Mouse (Mus musculus) ES-E14 (cell line): Measurements from ENCODE around the gene Fgf7. TPM values are rescaled to one million over a fixed set of nuclear protein-coding genes. Genes with fewer than 3 reads are reported as not detected.

Source experiments
- DNase-seq: peaks from one replicate; pipeline ENCODE4 v3.0.0-alpha.2; 2013; ENCODE audit warnings: low read depth, low spot score
- H3K27ac ChIP-seq: 2 replicates; pipeline ENCODE4 v1.5.1; 2012; ENCODE audit warnings: low read depth, mild to moderate bottlenecking, low read length, moderate library complexity, mixed read lengths; ENCODE audit not compliant: poor library complexity, insufficient read depth, severe bottlenecking
- H3K36me3 ChIP-seq: 2 replicates; pipeline ENCODE4 v1.6.1; 2012; ENCODE audit warnings: mild to moderate bottlenecking, low read length, moderate library complexity, mixed read lengths; ENCODE audit not compliant: control insufficient read depth, poor library complexity, insufficient read depth, severe bottlenecking
- H3K4me1 ChIP-seq, 2 experiments: fragments of 150-350 bp in 1 of 2; sonication (generic) in 1 of 2; 2 replicates each; pipeline ENCODE4 v1.6.1; 2012; ENCODE audit warnings: low read length in 2 of 2, mild to moderate bottlenecking in 1 of 2, mixed read lengths in 1 of 2; ENCODE audit not compliant: control insufficient read depth in 2 of 2, insufficient read depth in 2 of 2, poor library complexity in 1 of 2
- H3K4me3 ChIP-seq, 2 experiments: fragments of 150-350 bp in 1 of 2; sonication (generic) in 1 of 2; 2 replicates each; pipeline ENCODE4 v1.5.1; 2012; ENCODE audit warnings: low read length in 2 of 2, low read depth in 1 of 2, mild to moderate bottlenecking in 1 of 2, mixed read lengths in 1 of 2; ENCODE audit not compliant: insufficient read depth in 1 of 2, poor library complexity in 1 of 2, severe bottlenecking in 1 of 2
- H3K9ac ChIP-seq: 2 replicates; pipeline ENCODE4 v1.6.1; 2012; ENCODE audit warnings: low read depth, mild to moderate bottlenecking, low read length, mixed read lengths; ENCODE audit not compliant: poor library complexity, insufficient read depth, severe bottlenecking
- H3K9me3 ChIP-seq: fragments of 150-350 bp; sonication (generic); 2 replicates; pipeline ENCODE4 v1.6.1; 2012; ENCODE audit warnings: low read depth, mild to moderate bottlenecking, low read length; ENCODE audit not compliant: control insufficient read depth, insufficient read depth
- CHD2 ChIP-seq: IDR thresholded peaks from 2 replicates; pipeline ENCODE4 v1.6.1; 2014; ENCODE audit warnings: mild to moderate bottlenecking, low read depth, low read length, inconsistent platforms
- HCFC1 ChIP-seq: IDR thresholded peaks from 2 replicates; pipeline ENCODE4 v1.6.1; 2012; ENCODE audit warnings: low read length, inconsistent platforms, borderline replicate concordance; ENCODE audit not compliant: insufficient read depth
- MAFK ChIP-seq: IDR thresholded peaks from 2 replicates; pipeline ENCODE4 v1.6.1; 2014; ENCODE audit warnings: mild to moderate bottlenecking, low read depth, low read length, inconsistent platforms; ENCODE audit not compliant: insufficient read depth
- ZC3H11A ChIP-seq: IDR thresholded peaks from 2 replicates; pipeline ENCODE4 v1.6.1; 2012; ENCODE audit warnings: low read depth, mild to moderate bottlenecking, inconsistent platforms, low read length, borderline replicate concordance
- ZNF384 ChIP-seq: IDR thresholded peaks from 2 replicates; pipeline ENCODE4 v1.6.1; 2012; ENCODE audit warnings: low read depth, low read length, inconsistent platforms
- in situ Hi-C, 2 experiments: fragments of 600-800 bp; cut with MboI; formaldehyde crosslinking; loops; one replicate each; pipeline ENCODE4 v1.15.1; 2025; ENCODE audit warnings: low sequenced_read_pairs in 2 of 2, inconsistent platforms in 1 of 2; ENCODE audit not compliant: unreplicated experiment in 2 of 2
- total RNA-seq: library from RNA; depleted of rRNA; stranded (reverse); fragments of 300-350 nt; gene quantifications from 2 replicates; pipeline ENCODE4 v1.2.3, GENCODE M21; 2012; rRNA removed

The Fgf7 gene
- total RNA-seq, 1 experiment = 0.09 TPM

DNA sequence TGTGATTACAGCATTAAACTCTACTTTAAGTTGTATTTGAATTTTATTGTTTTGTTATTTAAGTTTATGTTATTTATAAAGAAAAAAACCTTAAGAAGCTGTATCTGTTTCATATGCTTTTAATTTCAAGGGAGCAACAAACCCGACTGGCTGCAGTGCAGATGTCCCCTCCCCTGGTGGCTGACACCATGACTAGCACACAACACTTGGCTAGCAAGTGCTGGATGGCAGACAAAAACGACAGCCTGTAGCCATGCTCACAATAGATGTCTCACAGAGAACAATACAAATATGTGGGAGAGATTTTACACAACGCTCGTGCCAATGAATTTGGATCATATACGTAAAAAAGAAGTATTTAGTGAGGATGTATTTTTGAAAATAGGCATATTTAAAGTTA is 56.0 kb downstream of the Fgf7 start:
- no peaks in the 10 kb centered on the region for H3K9me3 ChIP-seq
- TF ChIP-seq HCFC1 = no peak
- no peak for TF ChIP-seq MAFK
- no peak for TF ChIP-seq ZNF384
- TF ChIP-seq CHD2 = no peak
- TF ChIP-seq ZC3H11A = no peak
- no peak overlapping the region for H3K27ac ChIP-seq
- no peaks in the 10 kb centered on the region for H3K4me1 ChIP-seq
- no peak for DNase-seq
- H3K9ac ChIP-seq = no peak overlapping the region
- in situ Hi-C loops = no loop called here
- H3K4me3 ChIP-seq = no peak overlapping the region
- no peaks in the 10 kb centered on the region for H3K36me3 ChIP-seq

DNA sequence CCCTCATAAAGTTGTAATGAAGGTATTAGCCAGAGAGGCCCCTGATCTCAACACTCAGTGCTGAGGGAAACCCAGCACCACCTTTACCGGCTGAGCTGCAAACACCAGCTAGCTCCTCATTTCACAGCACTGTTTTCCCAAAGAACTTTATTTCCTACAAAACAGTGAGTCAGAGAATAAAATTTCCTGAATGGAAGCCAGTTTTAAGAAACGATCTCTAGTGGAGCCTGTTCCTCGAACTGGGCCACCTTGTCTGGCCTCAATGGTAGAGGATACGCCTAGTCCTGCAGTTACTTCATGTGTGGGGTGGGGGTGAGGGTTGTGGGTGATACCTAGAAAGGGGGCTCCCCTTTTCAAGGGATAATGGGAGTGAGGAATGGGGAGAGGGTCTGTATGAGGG is 60.2 kb downstream of the Fgf7 start:
- in situ Hi-C loops = no loop called here
- H3K4me1 ChIP-seq = no peaks in the 10 kb centered on the region
- H3K36me3 ChIP-seq = no peaks in the 10 kb centered on the region
- no peak overlapping the region for H3K9ac ChIP-seq
- DNase-seq = no peak
- H3K4me3 ChIP-seq = no peak overlapping the region
- TF ChIP-seq ZC3H11A (no peak), ZNF384 (no peak), HCFC1 (no peak), MAFK (no peak), CHD2 (no peak)
- H3K27ac ChIP-seq = no peak overlapping the region
- H3K9me3 ChIP-seq = no peaks in the 10 kb centered on the region

Other genes starting within 250 kb of the Fgf7 start
- gene Galk2, start 175.5 kb upstream of the Fgf7 start, total RNA-seq = 16.3 and 20.1 TPM in 2 replicates
- gene Cops2, start 175.5 kb upstream of the Fgf7 start, total RNA-seq = 82.2 and 114 TPM in 2 replicates
- not detected in 2 replicates for gene Fam227b, start 117.3 kb downstream of the Fgf7 start, total RNA-seq
- 9.7 and 10.7 TPM in 2 replicates for gene Dtwd1, start 117.5 kb downstream of the Fgf7 start, total RNA-seq
- gene Gm17555, start 180.4 kb downstream of the Fgf7 start, total RNA-seq = not detected in 2 replicates